Mouse (Mus musculus) cortical plate, adult 2 months (tissue): ENCODE measurements at regions not wholly inside any gene's neighbourhood (a gene's known extent, or its start where the extent isn't known, plus 50 kb on each side); places are given as distances from the start of the nearest gene placed in this dataset.

Source experiments
- H3K27ac ChIP-seq: fragments of 200-500 bp; 2 replicates; pipeline ENCODE4 v1.5.1; 2012; ENCODE audit warnings: low read length, control low read depth, inconsistent platforms; ENCODE audit not compliant: insufficient read depth
- H3K4me1 ChIP-seq: fragments of 200-500 bp; 2 replicates; pipeline ENCODE4 v1.6.1; 2011; ENCODE audit warnings: low read length; ENCODE audit not compliant: control insufficient read depth, insufficient read depth
- H3K4me3 ChIP-seq: fragments of 200-500 bp; 2 replicates; pipeline ENCODE4 v1.5.1; 2011; ENCODE audit warnings: mild to moderate bottlenecking, low read length, control low read depth; ENCODE audit not compliant: insufficient read depth
- CTCF ChIP-seq: fragments of 200-500 bp; IDR thresholded peaks from 2 replicates; pipeline ENCODE4 v1.5.1; 2011; ENCODE audit warnings: mild to moderate bottlenecking, control low read depth, low read length; ENCODE audit not compliant: insufficient read depth; ENCODE audit errors: extremely low read depth
- POLR2A ChIP-seq: fragments of 200-500 bp; IDR thresholded peaks from 2 replicates; pipeline ENCODE4 v1.6.1; 2011; ENCODE audit warnings: mild to moderate bottlenecking, low read length, control low read depth; ENCODE audit not compliant: insufficient read depth; ENCODE audit errors: extremely low read depth

DNA sequence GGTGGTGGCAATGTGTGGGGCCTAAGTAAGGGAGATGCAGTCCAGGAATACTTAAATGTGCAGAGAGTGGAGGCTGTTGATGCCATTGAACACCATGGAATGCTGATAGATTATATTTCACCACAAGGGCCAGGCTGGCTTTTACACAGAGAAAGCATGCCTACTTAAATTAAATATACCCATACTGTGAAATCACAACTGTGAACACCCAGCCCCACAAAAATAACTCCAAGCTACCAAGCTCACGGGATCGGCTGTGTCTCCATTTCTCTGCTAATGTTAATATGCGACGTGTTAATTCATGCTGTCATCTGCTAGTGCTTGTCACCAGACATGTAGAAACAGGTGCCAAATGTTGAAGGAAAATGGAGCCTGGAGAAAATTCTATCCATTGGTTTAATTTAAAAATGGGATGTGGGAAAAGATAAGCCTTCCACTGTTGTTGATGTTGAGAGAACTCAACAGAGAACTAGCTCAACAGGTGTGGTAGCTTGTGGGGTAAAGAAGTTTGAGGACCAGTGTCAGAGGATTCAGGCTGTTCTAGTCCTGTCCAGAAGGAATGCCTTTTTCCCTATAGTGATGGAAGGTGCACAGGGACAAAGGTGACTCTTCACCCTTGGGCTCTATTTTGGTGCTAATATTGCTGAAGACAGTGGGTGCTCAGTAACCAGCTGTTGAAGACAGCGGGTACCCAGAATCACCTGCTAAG lies 161.6 kb upstream of the Marcks start:
- no peaks in the 10 kb centered on the region for H3K4me1 ChIP-seq
- TF ChIP-seq CTCF (no peak), POLR2A (no peak)
- no peak overlapping the region for H3K27ac ChIP-seq
- H3K4me3 ChIP-seq, result no peak overlapping the region

GRCm38 (mm10) chr10:37298689-37299421 lies 160.1 kb upstream of the Marcks start:
- no peaks in the 10 kb centered on the region for H3K4me1 ChIP-seq
- H3K4me3 ChIP-seq, result no peak overlapping the region
- H3K27ac ChIP-seq, result no peak overlapping the region
- no peak for TF ChIP-seq POLR2A
- no peak for TF ChIP-seq CTCF

DNA sequence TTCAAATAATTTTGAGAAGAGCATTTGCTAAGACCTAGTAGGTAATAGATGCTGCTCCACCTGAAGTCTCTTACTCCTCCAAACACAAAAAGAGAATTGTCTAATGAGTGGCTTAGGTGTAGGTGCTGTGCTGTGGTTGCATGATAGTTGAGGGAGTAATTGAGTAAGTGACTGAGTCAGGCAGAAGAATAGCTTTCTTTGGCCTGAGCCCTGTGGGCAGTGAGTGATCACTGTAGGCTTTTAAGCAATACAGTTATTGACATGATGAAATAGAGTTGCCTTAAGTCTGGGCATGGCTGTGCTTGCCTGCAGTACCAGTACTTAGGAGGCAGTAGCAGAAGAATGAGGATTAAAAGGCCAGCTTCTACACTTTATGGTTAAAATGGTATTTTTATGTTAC lies 155.5 kb upstream of the Marcks start:
- no peak for TF ChIP-seq POLR2A
- no peak for TF ChIP-seq CTCF

GRCm38 (mm10) chr10:37293292-37293691 lies 154.6 kb upstream of the Marcks start:
- Histone ChIP-seq H3K4me3 (no peak overlapping the region), H3K27ac (no peak overlapping the region), H3K4me1 (no peaks in the 10 kb centered on the region)
- no peak for TF ChIP-seq CTCF
- TF ChIP-seq POLR2A, result no peak

More for the DNA sequence above, 155.5 kb upstream of the Marcks start:
- Histone ChIP-seq H3K4me1 (no peaks in the 10 kb centered on the region), H3K4me3 (no peak overlapping the region), H3K27ac (no peak overlapping the region)

GRCm38 (mm10) chr10:37291639-37292495 lies 153.1 kb upstream of the Marcks start:
- Histone ChIP-seq H3K4me1 (no peaks in the 10 kb centered on the region), H3K27ac (no peak overlapping the region)
- no peak for TF ChIP-seq CTCF

GRCm38 (mm10) chr10:37289964-37290704 lies 151.4 kb upstream of the Marcks start:
- no peaks in the 10 kb centered on the region for H3K4me1 ChIP-seq
- H3K4me3 ChIP-seq, result no peak overlapping the region
- TF ChIP-seq POLR2A (no peak), CTCF (no peak)
- H3K27ac ChIP-seq, result no peak overlapping the region

More at GRCm38 (mm10) chr10:37291639-37292495, 153.1 kb upstream of the Marcks start:
- no peak overlapping the region for H3K4me3 ChIP-seq

DNA sequence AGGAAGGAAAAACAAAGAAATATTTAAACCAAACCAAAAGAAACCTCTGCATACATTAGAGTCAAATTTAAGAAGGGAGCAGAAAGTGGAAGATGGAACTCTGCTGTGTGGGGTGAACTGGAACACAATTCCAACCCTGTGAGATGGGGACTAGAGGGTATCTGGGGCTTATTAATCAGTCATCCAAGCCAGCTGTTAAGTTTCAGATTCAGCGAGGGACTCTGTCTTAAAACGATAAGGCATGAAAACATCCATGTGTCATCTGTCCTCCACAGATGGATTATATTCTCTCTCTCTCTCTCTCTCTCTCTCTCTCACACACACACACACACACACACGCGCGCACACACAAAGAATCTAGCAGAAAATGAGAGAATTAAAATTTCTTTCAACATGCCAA lies 147.6 kb upstream of the Marcks start:
- Histone ChIP-seq H3K4me1 (no peaks in the 10 kb centered on the region), H3K27ac (no peak overlapping the region), H3K4me3 (no peak overlapping the region)
- no peak for TF ChIP-seq POLR2A
- TF ChIP-seq CTCF, result no peak

DNA sequence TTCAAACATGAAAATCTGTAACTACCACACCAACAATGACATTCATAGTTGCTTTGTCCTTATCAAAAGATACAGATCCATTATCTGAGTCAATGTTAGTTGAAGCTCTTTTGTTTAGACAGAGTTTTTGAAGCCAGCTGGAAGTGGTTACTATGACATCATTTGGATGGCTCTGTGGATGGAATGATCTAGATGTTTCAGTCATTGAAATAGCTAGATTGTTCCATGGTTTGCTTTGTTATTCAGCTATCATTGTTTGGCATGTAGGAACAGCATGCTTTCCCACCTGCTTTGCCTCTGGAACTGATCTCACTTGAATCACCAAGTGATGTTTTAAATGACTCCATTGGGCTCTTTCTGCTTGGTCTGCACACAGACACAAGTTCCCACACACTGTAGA lies 144.2 kb upstream of the Marcks start:
- TF ChIP-seq POLR2A (no peak), CTCF (no peak)
- Histone ChIP-seq H3K4me3 (no peak overlapping the region), H3K27ac (no peak overlapping the region), H3K4me1 (no peaks in the 10 kb centered on the region)

- Histone ChIP-seq H3K27ac (no peak overlapping the region), H3K4me3 (no peak overlapping the region), H3K4me1 (no peaks in the 10 kb centered on the region)
- TF ChIP-seq CTCF (no peak), POLR2A (no peak)
Measured at GRCm38 (mm10) chr10:37280823-37281222, 142.1 kb upstream of the Marcks start.
